Mouse (Mus musculus): Measurements from ENCODE around the gene Mycbpap.

The Mycbpap gene

GRCm38 (mm10) chr11:94491749-94492099, 29.8 kb downstream of the Mycbpap start:
- Histone ChIP-seq H3K36me3 (ENCODE audit: insufficient read depth, low read length) (no peaks in the 10 kb centered on the region), H3K4me1 (replicated peaks; ENCODE audit: low read depth, low read length) (peaks cover 29% of the 10 kb centered on the region), H3K9me3 (ENCODE audit: low read length) (no peaks in the 10 kb centered on the region), H3K4me3 (replicated peaks; ENCODE audit: low read length) (peak overlapping the region; percentile 86), H3K27me3 (ENCODE audit: insufficient read depth, low read length) (peaks cover 94% of the 10 kb centered on the region)
- TF ChIP-seq NANOG (IDR thresholded peaks at IDR 0.05; ENCODE audit: borderline replicate concordance, low read length) (no peak), POU5F1 (IDR thresholded peaks at IDR 0.05; ENCODE audit: borderline replicate concordance, low read length) (no peak), CTCF (conservative IDR thresholded peaks at IDR 0.05; ENCODE audit: low read length) (no peak)

DNA sequence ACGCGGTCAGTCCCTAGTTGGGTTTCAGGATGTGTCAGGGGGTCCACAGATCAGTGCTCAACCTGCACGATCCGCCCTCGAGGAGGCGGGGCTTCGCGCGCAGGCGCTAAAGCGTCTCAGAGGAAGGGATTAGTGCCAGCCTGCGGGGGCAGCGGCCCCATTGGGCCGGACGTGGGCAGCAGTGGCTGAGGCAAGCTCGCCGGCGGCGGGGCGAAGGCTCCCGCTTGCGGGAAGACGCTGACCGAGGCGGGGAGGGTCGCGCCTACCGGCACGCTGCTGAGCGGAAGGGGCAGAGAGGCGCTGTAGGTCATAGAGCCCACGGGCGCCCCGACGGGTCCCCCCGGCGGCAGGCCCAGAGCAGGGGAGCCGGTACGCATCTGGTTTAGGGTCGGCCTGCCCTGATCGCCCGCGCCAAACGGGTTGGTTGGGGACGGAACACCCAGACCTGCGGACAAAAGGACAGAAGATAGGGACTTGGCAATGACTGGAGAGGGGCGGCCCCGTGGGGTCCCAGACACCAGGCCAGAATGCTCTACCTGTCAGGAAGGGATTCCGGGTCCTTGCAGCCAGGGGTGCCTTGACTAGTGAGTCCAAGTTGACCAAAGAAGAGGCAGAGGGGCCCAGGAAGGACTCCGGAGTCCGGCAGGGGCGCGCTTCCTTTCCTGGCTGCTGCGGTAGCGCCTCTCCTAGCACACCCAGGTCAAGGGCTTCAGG, 30.4 kb downstream of the Mycbpap start:
- TF ChIP-seq NANOG (IDR thresholded peaks at IDR 0.05; ENCODE audit: borderline replicate concordance, low read length): no peak
- TF ChIP-seq POU5F1 (IDR thresholded peaks at IDR 0.05; ENCODE audit: borderline replicate concordance, low read length): no peak
- no peak for TF ChIP-seq CTCF (conservative IDR thresholded peaks at IDR 0.05; ENCODE audit: low read length)
- H3K4me3 ChIP-seq (replicated peaks; ENCODE audit: low read length): peak overlapping the region; percentile 86
- peaks cover 26% of the 10 kb centered on the region for H3K4me1 ChIP-seq (replicated peaks; ENCODE audit: low read depth, low read length)
- no peaks in the 10 kb centered on the region for H3K9me3 ChIP-seq (ENCODE audit: low read length)
- H3K36me3 ChIP-seq (ENCODE audit: insufficient read depth, low read length): no peaks in the 10 kb centered on the region
- H3K27me3 ChIP-seq (ENCODE audit: insufficient read depth, low read length): peaks cover 94% of the 10 kb centered on the region

- H3K4me3 ChIP-seq (replicated peaks; ENCODE audit: low read length): no peak overlapping the region
- TF ChIP-seq NANOG (IDR thresholded peaks at IDR 0.05; ENCODE audit: borderline replicate concordance, low read length) (no peak), POU5F1 (IDR thresholded peaks at IDR 0.05; ENCODE audit: borderline replicate concordance, low read length) (no peak), CTCF (conservative IDR thresholded peaks at IDR 0.05; ENCODE audit: low read length) (no peak)
- peaks cover 95% of the 10 kb centered on the region for H3K27me3 ChIP-seq (ENCODE audit: insufficient read depth, low read length)
- peaks cover 20% of the 10 kb centered on the region for H3K4me1 ChIP-seq (replicated peaks; ENCODE audit: low read depth, low read length)
- H3K36me3 ChIP-seq (ENCODE audit: insufficient read depth, low read length): no peaks in the 10 kb centered on the region
- H3K9me3 ChIP-seq (ENCODE audit: low read length): no peaks in the 10 kb centered on the region
Measured at GRCm38 (mm10) chr11:94489745-94490144, 31.8 kb downstream of the Mycbpap start.

- no peaks in the 10 kb centered on the region for H3K9me3 ChIP-seq (ENCODE audit: low read length)
- TF ChIP-seq CTCF (conservative IDR thresholded peaks at IDR 0.05; ENCODE audit: low read length) (no peak), POU5F1 (IDR thresholded peaks at IDR 0.05; ENCODE audit: borderline replicate concordance, low read length) (no peak), NANOG (IDR thresholded peaks at IDR 0.05; ENCODE audit: borderline replicate concordance, low read length) (no peak)
- H3K27me3 ChIP-seq (ENCODE audit: insufficient read depth, low read length): peaks cover 95% of the 10 kb centered on the region
- no peaks in the 10 kb centered on the region for H3K36me3 ChIP-seq (ENCODE audit: insufficient read depth, low read length)
- peaks cover 22% of the 10 kb centered on the region for H3K4me1 ChIP-seq (replicated peaks; ENCODE audit: low read depth, low read length)
- no peak overlapping the region for H3K4me3 ChIP-seq (replicated peaks; ENCODE audit: low read length)
Measured at GRCm38 (mm10) chr11:94488767-94489533, 32.6 kb downstream of the Mycbpap start.

- TF ChIP-seq NANOG (IDR thresholded peaks at IDR 0.05; ENCODE audit: borderline replicate concordance, low read length): no peak
- TF ChIP-seq CTCF (conservative IDR thresholded peaks at IDR 0.05; ENCODE audit: low read length): peak; percentile 100
- H3K4me1 ChIP-seq (replicated peaks; ENCODE audit: low read depth, low read length): peaks cover 20% of the 10 kb centered on the region
- no peaks in the 10 kb centered on the region for H3K9me3 ChIP-seq (ENCODE audit: low read length)
- H3K4me3 ChIP-seq (replicated peaks; ENCODE audit: low read length): no peak within 1 kb of the TSS; the same call in 1 of the 2 replicates
- peaks cover 80% of the 10 kb centered on the region for H3K27me3 ChIP-seq (ENCODE audit: insufficient read depth, low read length)
- no peaks in the 10 kb centered on the region for H3K36me3 ChIP-seq (ENCODE audit: insufficient read depth, low read length)
Measured at GRCm38 (mm10) chr11:94486001-94486400, 35.5 kb downstream of the Mycbpap start, which contains the start of gene Spata20. Gene Spata20 (minus strand): TSS chr11:94486179.

- Histone ChIP-seq H3K4me3 (replicated peaks; ENCODE audit: low read length) (no peak overlapping the region), H3K4me1 (replicated peaks; ENCODE audit: low read depth, low read length) (peaks cover 16% of the 10 kb centered on the region), H3K36me3 (ENCODE audit: insufficient read depth, low read length) (no peaks in the 10 kb centered on the region), H3K9me3 (ENCODE audit: low read length) (no peaks in the 10 kb centered on the region), H3K27me3 (ENCODE audit: insufficient read depth, low read length) (peaks cover 80% of the 10 kb centered on the region)
- TF ChIP-seq POU5F1 (IDR thresholded peaks at IDR 0.05; ENCODE audit: borderline replicate concordance, low read length): no peak
- TF ChIP-seq CTCF (conservative IDR thresholded peaks at IDR 0.05; ENCODE audit: low read length): no peak
- TF ChIP-seq NANOG (IDR thresholded peaks at IDR 0.05; ENCODE audit: borderline replicate concordance, low read length): no peak
Measured at GRCm38 (mm10) chr11:94485223-94485622, 36.3 kb downstream of the Mycbpap start.

- no peaks in the 10 kb centered on the region for H3K36me3 ChIP-seq (ENCODE audit: insufficient read depth, low read length)
- no peak overlapping the region for H3K4me3 ChIP-seq (replicated peaks; ENCODE audit: low read length)
- no peaks in the 10 kb centered on the region for H3K9me3 ChIP-seq (ENCODE audit: low read length)
- H3K27me3 ChIP-seq (ENCODE audit: insufficient read depth, low read length): peaks cover 77% of the 10 kb centered on the region
- TF ChIP-seq NANOG (IDR thresholded peaks at IDR 0.05; ENCODE audit: borderline replicate concordance, low read length) (no peak), CTCF (conservative IDR thresholded peaks at IDR 0.05; ENCODE audit: low read length) (no peak), POU5F1 (IDR thresholded peaks at IDR 0.05; ENCODE audit: borderline replicate concordance, low read length) (no peak)
- H3K4me1 ChIP-seq (replicated peaks; ENCODE audit: low read depth, low read length): peaks cover 16% of the 10 kb centered on the region
Measured at GRCm38 (mm10) chr11:94484636-94485035, 36.9 kb downstream of the Mycbpap start.

GRCm38 (mm10) chr11:94483921-94484320, 37.6 kb downstream of the Mycbpap start:
- H3K9me3 ChIP-seq (ENCODE audit: low read length): no peaks in the 10 kb centered on the region
- 0 out of 2 replicates have a peak overlapping the region, but pooled peaks have one; percentile 13 for H3K4me3 ChIP-seq (replicated peaks; ENCODE audit: low read length)
- TF ChIP-seq NANOG (IDR thresholded peaks at IDR 0.05; ENCODE audit: borderline replicate concordance, low read length) (no peak), CTCF (conservative IDR thresholded peaks at IDR 0.05; ENCODE audit: low read length) (no peak), POU5F1 (IDR thresholded peaks at IDR 0.05; ENCODE audit: borderline replicate concordance, low read length) (no peak)
- peaks cover 16% of the 10 kb centered on the region for H3K4me1 ChIP-seq (replicated peaks; ENCODE audit: low read depth, low read length)
- H3K27me3 ChIP-seq (ENCODE audit: insufficient read depth, low read length): peaks cover 76% of the 10 kb centered on the region
- H3K36me3 ChIP-seq (ENCODE audit: insufficient read depth, low read length): no peaks in the 10 kb centered on the region

Data from E14TG2a.4 (cell line).